Mouse (Mus musculus) MEL (cell line): ENCODE measurements around the gene Fam229b. TPM values are rescaled to one million over a fixed set of nuclear protein-coding genes. Genes with fewer than 3 reads are reported as not detected.
A peak's percentile ranks its signal among the peaks of the same experiment; 100 is the strongest.

ENCODE experiments used
- DNase-seq: peaks from one replicate; pipeline ENCODE4 v3.0.0; 2011; ENCODE audit warnings: low read depth, low spot score
- H3K27ac ChIP-seq: 2 replicates; pipeline ENCODE4 v1.5.1; 2012; ENCODE audit warnings: low read depth, mild to moderate bottlenecking, control low read depth, low read length, moderate library complexity; ENCODE audit not compliant: control insufficient read depth
- H3K27me3 ChIP-seq, 2 experiments: fragments of 150-350 bp in 1 of 2; sonication (generic) in 1 of 2; 2 replicates each; pipeline ENCODE4 v1.6.1; 2012; ENCODE audit warnings: low read length in 2 of 2, mild to moderate bottlenecking in 2 of 2, improper control_type of control experiment in 1 of 2, moderate library complexity in 1 of 2; ENCODE audit not compliant: insufficient read depth in 2 of 2, control insufficient read depth in 1 of 2
- H3K36me3 ChIP-seq, 2 experiments: 2 replicates each; pipeline ENCODE4 v1.6.1; 2012 to 2014; ENCODE audit warnings: low read length in 2 of 2, improper control_type of control experiment in 1 of 2, inconsistent platforms in 1 of 2, mild to moderate bottlenecking in 1 of 2; ENCODE audit not compliant: insufficient read depth in 2 of 2, control insufficient read depth in 1 of 2
- H3K4me1 ChIP-seq, 2 experiments: fragments of 150-350 bp in 1 of 2; sonication (generic) in 1 of 2; 2 replicates each; pipeline ENCODE4 v1.6.1; 2012; ENCODE audit warnings: low read length in 2 of 2, improper control_type of control experiment in 1 of 2, mild to moderate bottlenecking in 1 of 2; ENCODE audit not compliant: insufficient read depth in 2 of 2, control insufficient read depth in 1 of 2
- H3K4me3 ChIP-seq, 2 experiments: fragments of 150-350 bp in 1 of 2; sonication (generic) in 1 of 2; 2 replicates each; pipeline ENCODE4 v1.5.1; 2012; ENCODE audit warnings: low read depth in 2 of 2, low read length in 2 of 2, mild to moderate bottlenecking in 2 of 2, moderate library complexity in 2 of 2, control low read depth in 1 of 2, improper control_type of control experiment in 1 of 2; ENCODE audit not compliant: control insufficient read depth in 1 of 2, insufficient read depth in 1 of 2
- H3K79me2 ChIP-seq: 2 replicates; pipeline ENCODE4 v1.6.1; 2012; ENCODE audit warnings: mild to moderate bottlenecking, low read length, moderate library complexity; ENCODE audit not compliant: control insufficient read depth, poor library complexity, insufficient read depth
- H3K9ac ChIP-seq: 2 replicates; pipeline ENCODE4 v1.6.1; 2012; ENCODE audit warnings: low read depth, mild to moderate bottlenecking, control low read depth, low read length, moderate library complexity; ENCODE audit not compliant: control insufficient read depth, poor library complexity, severe bottlenecking
- H3K9me3 ChIP-seq: fragments of 150-350 bp; sonication (generic); replicated peaks from 2 replicates; pipeline ENCODE4 v1.6.1; 2012; ENCODE audit warnings: mild to moderate bottlenecking, low read length, improper control_type of control experiment, moderate library complexity; ENCODE audit not compliant: insufficient read depth
- BHLHE40 ChIP-seq: IDR thresholded peaks from 2 replicates; pipeline ENCODE4 v1.6.1; 2012; ENCODE audit warnings: low read depth, mild to moderate bottlenecking, inconsistent platforms, low read length, improper control_type of control experiment, borderline replicate concordance
- CHD1 ChIP-seq: IDR thresholded peaks from 2 replicates; pipeline ENCODE4 v1.6.1; 2012; ENCODE audit warnings: low read depth, mild to moderate bottlenecking, inconsistent platforms, low read length, improper control_type of control experiment
- CHD2 ChIP-seq: IDR thresholded peaks from 2 replicates; pipeline ENCODE4 v1.6.1; 2011; ENCODE audit warnings: low read length, improper control_type of control experiment
- CTCF ChIP-seq, 3 experiments: IDR thresholded peaks in 2 of 3; conservative IDR thresholded peaks in 1 of 3; 2 replicates each; pipeline ENCODE4 v1.5.1; 2011 to 2012; ENCODE audit warnings: low read length in 3 of 3, low read depth in 2 of 3, mild to moderate bottlenecking in 2 of 3, improper control_type of control experiment in 1 of 3, inconsistent platforms in 1 of 3, mixed read lengths in 1 of 3, moderate library complexity in 1 of 3; ENCODE audit not compliant: control insufficient read depth in 1 of 3, insufficient read depth in 1 of 3, poor library complexity in 1 of 3, severe bottlenecking in 1 of 3
- ELF1 ChIP-seq: IDR thresholded peaks from 2 replicates; pipeline ENCODE4 v1.6.1; 2014; ENCODE audit warnings: low read depth, mild to moderate bottlenecking, inconsistent platforms, low read length, improper control_type of control experiment, moderate library complexity
- EP300 ChIP-seq, 2 experiments: IDR thresholded peaks; 2 replicates each; pipeline ENCODE4 v1.6.1; 2011; ENCODE audit warnings: improper control_type of control experiment in 2 of 2, low read length in 2 of 2, low read depth in 1 of 2, mild to moderate bottlenecking in 1 of 2
- ETS1 ChIP-seq: IDR thresholded peaks from 2 replicates; pipeline ENCODE4 v1.6.1; 2012; ENCODE audit warnings: low read depth, mild to moderate bottlenecking, inconsistent platforms, low read length, improper control_type of control experiment, moderate library complexity
- GATA1 ChIP-seq: IDR thresholded peaks from 2 replicates; pipeline ENCODE4 v1.6.1; 2011; ENCODE audit warnings: low read depth, low read length, improper control_type of control experiment
- JUND ChIP-seq: IDR thresholded peaks from 2 replicates; pipeline ENCODE4 v1.6.1; 2011; ENCODE audit warnings: low read depth, mild to moderate bottlenecking, improper control_type of control experiment, low read length
- MAX ChIP-seq: IDR thresholded peaks from 2 replicates; pipeline ENCODE4 v1.6.1; 2011; ENCODE audit warnings: low read length, improper control_type of control experiment
- MXI1 ChIP-seq: IDR thresholded peaks from 2 replicates; pipeline ENCODE4 v1.6.1; 2011; ENCODE audit warnings: mild to moderate bottlenecking, low read depth, low read length, improper control_type of control experiment
- MYB ChIP-seq: IDR thresholded peaks from 2 replicates; pipeline ENCODE4 v1.6.1; 2011; ENCODE audit warnings: mild to moderate bottlenecking, low read depth, low read length, improper control_type of control experiment
- MYC ChIP-seq: IDR thresholded peaks from 2 replicates; pipeline ENCODE4 v1.6.1; 2011; ENCODE audit warnings: low read depth, mild to moderate bottlenecking, low read length, improper control_type of control experiment, moderate library complexity
- RAD21 ChIP-seq: IDR thresholded peaks from 2 replicates; pipeline ENCODE4 v1.6.1; 2011; ENCODE audit warnings: mild to moderate bottlenecking, low read depth, low read length, improper control_type of control experiment
- SIN3A ChIP-seq: IDR thresholded peaks from 2 replicates; pipeline ENCODE4 v1.6.1; 2012; ENCODE audit warnings: low read length, improper control_type of control experiment, inconsistent platforms
- SMC3 ChIP-seq: IDR thresholded peaks from 2 replicates; pipeline ENCODE4 v1.6.1; 2011; ENCODE audit warnings: low read depth, low read length, improper control_type of control experiment
- TBP ChIP-seq: IDR thresholded peaks from 2 replicates; pipeline ENCODE4 v1.8.0; 2011; ENCODE audit warnings: low read depth, low read length, improper control_type of control experiment
- TCF12 ChIP-seq: IDR thresholded peaks from 2 replicates; pipeline ENCODE4 v1.6.1; 2014; ENCODE audit warnings: low read depth, mild to moderate bottlenecking, inconsistent platforms, low read length, improper control_type of control experiment, moderate library complexity
- UBTF ChIP-seq: IDR thresholded peaks from 2 replicates; pipeline ENCODE4 v1.6.1; 2012; ENCODE audit warnings: low read depth, mild to moderate bottlenecking, inconsistent platforms, low read length, improper control_type of control experiment, moderate library complexity, borderline replicate concordance; ENCODE audit not compliant: insufficient read depth
- USF1 ChIP-seq: IDR thresholded peaks from 2 replicates; pipeline ENCODE4 v1.6.1; 2014; ENCODE audit warnings: low read depth, mild to moderate bottlenecking, inconsistent platforms, low read length, improper control_type of control experiment, moderate library complexity
- USF2 ChIP-seq, 2 experiments: IDR thresholded peaks; 2 replicates each; pipeline ENCODE4 v1.6.1; 2011 to 2012; ENCODE audit warnings: improper control_type of control experiment in 2 of 2, low read length in 2 of 2, borderline replicate concordance in 1 of 2, inconsistent platforms in 1 of 2, low read depth in 1 of 2, mild to moderate bottlenecking in 1 of 2; ENCODE audit not compliant: insufficient read depth in 1 of 2
- ZC3H11A ChIP-seq: IDR thresholded peaks from 2 replicates; pipeline ENCODE4 v1.6.1; 2012; ENCODE audit warnings: low read depth, mild to moderate bottlenecking, inconsistent platforms, low read length, improper control_type of control experiment
- ZKSCAN1 ChIP-seq: IDR thresholded peaks from 2 replicates; pipeline ENCODE4 v1.6.1; 2012; ENCODE audit warnings: low read depth, mild to moderate bottlenecking, inconsistent platforms, low read length, improper control_type of control experiment, moderate library complexity
- ZNF384 ChIP-seq: IDR thresholded peaks from 2 replicates; pipeline ENCODE4 v1.6.1; 2012; ENCODE audit warnings: low read depth, mild to moderate bottlenecking, inconsistent platforms, low read length, improper control_type of control experiment
- polyA plus RNA-seq, 2 experiments: library from polyadenylated mRNA; stranded (reverse) in 1 of 2; unstranded in 1 of 2; fragments of >175 nt in 1 of 2; fragments of >200 nt in 1 of 2; gene quantifications; 2 replicates each; pipeline versions ENCODE4 v1.2.1 to v1.2.4; 2012; ENCODE audit warnings: low replicate concordance in 2 of 2, low read depth in 1 of 2; ENCODE audit not compliant: insufficient read length in 2 of 2, insufficient read depth in 1 of 2, missing spikeins in 1 of 2
- total RNA-seq: library from RNA; depleted of rRNA; stranded (reverse); fragments of 300-350 nt; gene quantifications from 2 replicates; pipeline ENCODE4 v1.2.3, GENCODE M21; 2012

Gene Fam229b
- total and polyA plus RNA-seq, 3 experiments = 1.2 to 1.5 TPM; not detected in 1

- Histone ChIP-seq H3K36me3 (no peaks in the 10 kb centered on the region), H3K9ac (no peak overlapping the region), H3K27me3 (no peaks in the 10 kb centered on the region), H3K4me3 (peak overlapping the region; percentile 63 to 65), H3K9me3 (no peaks in the 10 kb centered on the region), H3K27ac (no peak overlapping the region; the same call in 1 of the 2 replicates), H3K79me2 (no peaks in the 10 kb centered on the region), H3K4me1 (peaks cover 0 to 4% of the 10 kb centered on the region in 2 experiments; a peak in 1 of 4 replicates)
- TF ChIP-seq MXI1 = peak; percentile 51; the same call in 1 of the 2 replicates
- TF ChIP-seq CTCF (IDR thresholded peaks at IDR 0.05 in 2 of 3, conservative IDR thresholded peaks at IDR 0.05 in 1 of 3; ENCODE audit: control insufficient read depth in 1 of 3, insufficient read depth in 1 of 3, low read depth in 2 of 3, low read length in 3 of 3, poor library complexity in 1 of 3, severe bottlenecking in 1 of 3) = peak; percentile 27 to 59 (median 57)
- TF ChIP-seq USF1 = peak; percentile 92
- TF ChIP-seq MAX = peak; percentile 81
- TF ChIP-seq MYC = 0 out of 2 replicates have a peak, but pooled peaks have one; percentile 48
- TF ChIP-seq SIN3A = no peak; the same call in 1 of the 2 replicates
- no peak for TF ChIP-seq TBP
- peak; percentile 67; the same call in 1 of the 2 replicates for TF ChIP-seq BHLHE40
- peak; percentile 42 for TF ChIP-seq SMC3
- no peak for TF ChIP-seq EP300 (IDR thresholded peaks at IDR 0.05; ENCODE audit: low read depth in 1 of 2, low read length in 2 of 2)
- TF ChIP-seq ZKSCAN1 = no peak
- TF ChIP-seq MYB = no peak
- peak; percentile 16 for TF ChIP-seq RAD21
- TF ChIP-seq ELF1 = no peak
- TF ChIP-seq USF2 (IDR thresholded peaks at IDR 0.05; ENCODE audit: borderline replicate concordance in 1 of 2, insufficient read depth in 1 of 2, low read depth in 1 of 2, low read length in 2 of 2) = peak in 1 of 2 experiments; percentile 59; a peak in 2 of 4 replicates
- DNase-seq = peak; percentile 66
Measured at GRCm38 (mm10) chr10:39171603-39172539, 38.2 kb upstream of the Fam229b start.

GRCm38 (mm10) chr10:39171134-39171533, 37.4 kb upstream of the Fam229b start:
- Histone ChIP-seq H3K9ac (no peak overlapping the region), H3K9me3 (no peaks in the 10 kb centered on the region), H3K4me1 (peaks cover 0 to 4% of the 10 kb centered on the region in 2 experiments; a peak in 1 of 4 replicates), H3K27me3 (no peaks in the 10 kb centered on the region), H3K79me2 (no peaks in the 10 kb centered on the region), H3K27ac (no peak overlapping the region; the same call in 1 of the 2 replicates)
- DNase-seq = peak; percentile 79
- TF ChIP-seq ETS1 = no peak
- peak; percentile 66 for TF ChIP-seq RAD21
- TF ChIP-seq CHD1 = no peak
- TF ChIP-seq BHLHE40 = no peak
- TF ChIP-seq UBTF = no peak
- peak; percentile 33 for TF ChIP-seq ZC3H11A
- TF ChIP-seq SMC3 = peak; percentile 65
- TF ChIP-seq GATA1 = no peak
- TF ChIP-seq ZNF384 = no peak
- TF ChIP-seq JUND = no peak
- TF ChIP-seq CTCF (IDR thresholded peaks at IDR 0.05 in 2 of 3, conservative IDR thresholded peaks at IDR 0.05 in 1 of 3; ENCODE audit: control insufficient read depth in 1 of 3, insufficient read depth in 1 of 3, low read depth in 2 of 3, low read length in 3 of 3, poor library complexity in 1 of 3, severe bottlenecking in 1 of 3) = peak; percentile 53 to 84 (median 73); a peak in 5 of 6 replicates
- no peak for TF ChIP-seq CHD2
- no peak for TF ChIP-seq TCF12
- TF ChIP-seq, all 39 proteins: peak for 4
- Histone ChIP-seq H3K36me3 (no peaks in the 10 kb centered on the region), H3K4me3 (peak overlapping the region; percentile 63 to 65)
